Mouse (Mus musculus) stomach, embryonic 15.5 days (tissue): Measurements from ENCODE around the gene Pnrc2. TPM values are rescaled to one million over a fixed set of nuclear protein-coding genes. Genes with fewer than 3 reads are reported as not detected.

Source experiments
- ATAC-seq: fragments of 200-750 bp; cut with Nextera tagmentation; 2 replicates; pipeline ENCODE4 v1.8.0; 2017; ENCODE audit warnings: low read depth, moderate number of reproducible peaks, moderate TSS enrichment; ENCODE audit not compliant: insufficient read depth, low FRiP score
- H3K27ac ChIP-seq: fragments of 300-500 bp; sonication (generic); 2 replicates; pipeline ENCODE4 v1.5.1; 2015; ENCODE audit warnings: mild to moderate bottlenecking, inconsistent platforms
- H3K27me3 ChIP-seq: fragments of 300-500 bp; sonication (generic); replicated peaks from 2 replicates; pipeline ENCODE4 v1.6.1; 2015; ENCODE audit warnings: inconsistent platforms
- H3K36me3 ChIP-seq: fragments of 300-500 bp; sonication (generic); 2 replicates; pipeline ENCODE4 v1.6.1; 2015; ENCODE audit warnings: inconsistent platforms
- H3K4me1 ChIP-seq: fragments of 300-500 bp; sonication (generic); 2 replicates; pipeline ENCODE4 v1.6.1; 2015; ENCODE audit warnings: inconsistent platforms
- H3K4me2 ChIP-seq: fragments of 300-500 bp; sonication (generic); 2 replicates; pipeline ENCODE4 v1.6.1; 2015; ENCODE audit warnings: mild to moderate bottlenecking, inconsistent platforms
- H3K4me3 ChIP-seq: fragments of 300-500 bp; sonication (generic); replicated peaks from 2 replicates; pipeline ENCODE4 v1.5.1; 2015; ENCODE audit warnings: inconsistent platforms
- H3K9ac ChIP-seq: fragments of 300-500 bp; sonication (generic); 2 replicates; pipeline ENCODE4 v1.6.1; 2015; ENCODE audit warnings: inconsistent platforms
- H3K9me3 ChIP-seq: fragments of 300-500 bp; sonication (generic); 2 replicates; pipeline ENCODE4 v1.6.1; 2016; ENCODE audit warnings: inconsistent platforms
- WGBS: fragments of 180-500 bp; shearing (Covaris S2); methylation state at CpG from one replicate; pipeline ENCODE4 v1.1.7; 2015; 5-methylcytosine and 5-hydroxymethylcytosine counted together
- polyA plus RNA-seq: library from polyadenylated mRNA; unstranded; fragments of >200 nt; fragmentation: Nextera tagmentation; extraction: Ambion mirVana; gene quantifications from 2 replicates; pipeline ENCODE4 v1.2.1, GENCODE M21; 2015

The Pnrc2 gene
- polyA plus RNA-seq, 1 experiment from 2014 or later, result 178 TPM

DNA sequence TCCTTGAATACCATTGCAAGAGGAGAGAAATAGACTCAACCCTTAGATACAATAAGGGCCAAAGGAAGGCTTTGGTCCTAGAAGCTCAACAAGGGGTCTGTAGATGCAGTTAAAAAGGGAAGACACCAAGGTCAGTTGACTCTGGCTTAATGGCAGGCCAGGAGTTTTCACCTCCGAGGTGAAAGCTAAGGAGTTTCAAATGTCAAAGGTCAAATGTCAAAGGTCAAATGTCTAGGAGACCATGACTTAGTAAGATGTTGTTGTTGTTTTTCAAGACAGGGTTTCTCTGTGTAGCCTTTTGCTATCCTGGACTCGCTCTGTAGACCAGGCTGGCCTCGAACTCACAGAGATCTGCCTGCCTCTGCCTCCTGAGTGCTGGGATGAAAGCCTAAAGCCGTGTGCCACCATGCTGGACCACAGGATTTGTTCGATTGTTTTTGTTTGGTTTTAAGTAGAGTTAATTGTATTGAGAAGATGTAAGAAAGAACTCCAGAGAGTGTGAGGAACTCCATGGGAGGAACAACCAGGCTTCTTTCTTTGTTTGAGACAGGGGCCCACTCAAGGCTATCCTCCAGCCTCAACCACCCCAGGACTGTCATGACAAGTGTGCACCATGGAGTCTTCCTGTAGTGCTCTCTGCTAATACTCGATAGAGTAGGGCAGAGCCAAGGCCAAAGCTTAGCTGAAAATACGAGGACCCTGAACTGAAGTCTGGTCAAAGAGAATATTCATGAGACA is 15.7 kb upstream of the Pnrc2 start:
- no peaks in the 10 kb centered on the region for H3K4me1 ChIP-seq
- H3K9ac ChIP-seq, result no peak overlapping the region
- WGBS, result 83% methylated on average over 7 of the region's 7 CpGs
- H3K4me2 ChIP-seq, result no peak overlapping the region
- no peaks in the 10 kb centered on the region for H3K36me3 ChIP-seq
- H3K27ac ChIP-seq, result no peak overlapping the region
- no peaks in the 10 kb centered on the region for H3K27me3 ChIP-seq
- H3K9me3 ChIP-seq, result no peaks in the 10 kb centered on the region
- no peak overlapping the region for H3K4me3 ChIP-seq
- ATAC-seq, result no peak

DNA sequence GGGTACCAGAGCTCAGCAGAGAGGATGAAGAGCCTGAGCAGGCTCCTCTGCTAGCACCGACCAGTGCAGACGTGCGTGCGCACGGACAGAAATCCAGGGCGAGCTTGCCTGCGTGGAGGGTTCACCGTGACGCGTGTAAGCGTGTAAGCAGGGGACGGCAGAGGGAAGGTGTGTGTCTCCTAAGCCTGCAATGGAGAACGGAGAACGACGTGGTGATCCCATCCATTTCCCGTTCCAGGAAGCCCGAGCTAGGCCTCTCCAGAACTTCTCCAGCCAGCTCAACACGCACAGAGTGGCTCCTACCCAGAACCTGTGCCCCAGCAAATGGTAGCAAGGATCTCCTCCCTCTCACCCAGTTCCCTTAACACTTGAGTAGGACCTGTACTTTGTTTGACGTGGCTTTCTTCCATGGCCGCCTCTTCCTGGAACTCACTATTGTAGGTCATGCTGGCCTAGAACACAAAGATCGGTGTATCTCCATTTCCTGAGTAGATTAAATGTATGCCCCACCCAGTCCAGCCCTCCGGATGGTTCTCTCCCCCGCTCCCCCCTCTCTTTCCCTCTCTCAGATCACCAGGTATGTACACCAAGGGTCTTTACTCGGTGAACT is 14.9 kb upstream of the Pnrc2 start:
- whole genome bisulfite sequencing, result 89% methylated on average over 24 of the region's 24 CpGs
- Histone ChIP-seq H3K27me3 (no peaks in the 10 kb centered on the region), H3K9me3 (no peaks in the 10 kb centered on the region), H3K4me2 (no peak overlapping the region), H3K27ac (no peak overlapping the region), H3K4me1 (0 out of 2 replicates have a peak, but pooled peaks cover 5% of the 10 kb centered on the region), H3K36me3 (no peaks in the 10 kb centered on the region), H3K9ac (no peak overlapping the region), H3K4me3 (no peak overlapping the region)
- ATAC-seq, result no peak

DNA sequence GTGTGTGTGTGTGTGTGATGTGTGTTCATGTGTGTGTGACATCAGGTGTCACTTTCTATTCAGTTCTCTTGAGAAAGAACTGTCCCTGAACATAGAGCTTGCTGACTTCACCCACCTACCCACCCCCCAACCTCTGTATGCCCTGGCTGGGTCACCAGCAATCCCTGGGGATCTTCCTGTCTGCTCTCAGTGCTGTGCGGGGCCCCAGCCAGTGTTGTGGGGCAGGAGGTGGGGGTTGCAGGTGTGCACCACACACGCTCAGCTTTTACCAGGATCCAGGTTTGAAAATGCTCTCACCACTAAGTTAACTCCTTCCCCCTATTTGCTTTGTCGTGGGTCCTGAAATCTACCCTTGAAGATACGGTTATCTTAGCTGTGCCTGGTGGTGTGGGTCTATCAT is 12.5 kb upstream of the Pnrc2 start:
- H3K4me1 ChIP-seq, result 0 out of 2 replicates have a peak, but pooled peaks cover 5% of the 10 kb centered on the region
- WGBS, result 74% methylated on average over 4 of the region's 4 CpGs
- H3K27me3 ChIP-seq, result no peaks in the 10 kb centered on the region
- no peaks in the 10 kb centered on the region for H3K36me3 ChIP-seq
- no peak for ATAC-seq
- H3K4me2 ChIP-seq, result no peak overlapping the region
- H3K4me3 ChIP-seq, result no peak overlapping the region
- H3K9ac ChIP-seq, result no peak overlapping the region
- no peak overlapping the region for H3K27ac ChIP-seq
- H3K9me3 ChIP-seq, result no peaks in the 10 kb centered on the region

DNA sequence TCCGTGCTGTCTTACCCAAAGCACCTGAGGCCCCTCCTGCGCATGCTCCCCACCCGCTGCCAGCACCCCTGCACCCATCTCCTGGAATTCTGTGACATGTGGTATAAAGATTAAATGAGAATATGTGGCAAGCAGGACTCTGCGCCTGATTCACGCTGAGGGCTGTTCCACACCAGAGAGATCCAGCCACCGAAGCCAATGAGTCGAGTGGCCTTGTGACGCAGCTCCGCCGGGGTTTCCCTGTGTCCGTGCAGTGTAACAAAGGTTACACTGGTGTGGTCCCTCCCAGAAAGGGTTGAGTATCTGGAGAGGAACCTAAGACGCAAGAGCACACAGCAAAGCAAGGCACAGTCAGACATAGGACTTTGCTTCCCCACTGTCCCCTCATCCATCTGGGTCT is 12.0 kb upstream of the Pnrc2 start:
- Histone ChIP-seq H3K27me3 (no peaks in the 10 kb centered on the region), H3K4me3 (no peak overlapping the region), H3K9ac (no peak overlapping the region), H3K9me3 (no peaks in the 10 kb centered on the region), H3K4me1 (0 out of 2 replicates have a peak, but pooled peaks cover 5% of the 10 kb centered on the region), H3K36me3 (no peaks in the 10 kb centered on the region), H3K4me2 (no peak overlapping the region), H3K27ac (no peak overlapping the region)
- 90% methylated on average over 12 of the region's 12 CpGs for WGBS
- no peak for ATAC-seq

DNA sequence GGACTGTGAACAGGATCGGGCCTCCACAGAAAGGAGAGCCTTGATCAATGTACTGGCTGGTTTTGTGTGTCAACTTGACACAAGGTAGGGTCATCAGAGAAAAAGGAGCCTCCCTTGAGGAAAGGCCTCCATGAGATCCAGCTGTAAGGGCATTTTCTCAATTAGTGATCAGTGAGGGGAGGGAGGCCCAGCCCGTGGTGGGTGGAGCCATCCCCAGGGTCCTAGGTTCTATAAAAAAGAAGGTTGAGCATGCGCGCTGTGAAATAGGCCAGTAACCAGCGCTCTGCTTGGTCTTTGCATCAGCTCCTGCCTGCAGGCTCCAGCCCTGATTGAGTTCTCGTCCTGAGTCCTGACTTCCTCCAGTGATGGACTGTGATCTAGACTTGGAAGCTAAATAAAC is 10.9 kb upstream of the Pnrc2 start:
- H3K9me3 ChIP-seq, result no peaks in the 10 kb centered on the region
- H3K4me3 ChIP-seq, result no peak overlapping the region
- ATAC-seq, result no peak
- WGBS, result 70% methylated on average over 6 of the region's 6 CpGs
- no peaks in the 10 kb centered on the region for H3K27me3 ChIP-seq
- H3K4me1 ChIP-seq, result 0 out of 2 replicates have a peak, but pooled peaks cover 5% of the 10 kb centered on the region
- no peak overlapping the region for H3K9ac ChIP-seq
- no peak overlapping the region for H3K4me2 ChIP-seq
- no peaks in the 10 kb centered on the region for H3K36me3 ChIP-seq
- H3K27ac ChIP-seq, result no peak overlapping the region

DNA sequence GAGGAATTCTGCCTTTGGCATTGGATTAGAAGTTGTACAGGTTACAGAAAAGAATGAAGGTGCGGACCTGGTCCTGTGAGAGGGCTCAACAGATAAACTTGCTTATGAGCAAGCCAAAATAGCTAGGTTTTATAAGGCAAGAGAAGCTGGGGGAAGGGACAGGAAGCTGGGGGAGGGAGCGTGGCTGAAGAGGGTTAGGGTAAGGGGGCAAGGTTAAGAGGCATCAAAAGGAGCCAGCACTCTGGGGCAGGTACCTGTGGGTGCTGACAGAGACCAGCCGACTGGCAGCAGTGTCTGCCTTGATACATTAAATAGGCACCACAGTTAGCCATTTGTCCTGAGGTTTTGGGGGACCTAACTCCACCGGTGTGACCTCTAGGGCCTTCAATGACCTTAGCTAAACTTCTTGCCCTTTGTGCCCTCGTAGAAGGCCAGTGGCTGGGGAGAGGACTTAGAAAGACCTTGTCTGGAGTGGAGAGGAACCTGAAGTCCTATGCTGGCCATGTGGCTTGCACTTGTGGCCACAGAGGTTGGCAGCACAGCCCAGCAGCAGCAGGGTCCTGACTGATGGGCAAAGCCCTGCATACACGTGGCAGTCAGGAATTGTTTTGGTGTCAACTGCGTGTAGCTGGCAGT is 10.3 kb upstream of the Pnrc2 start:
- H3K4me2 ChIP-seq, result no peak overlapping the region
- H3K36me3 ChIP-seq, result no peaks in the 10 kb centered on the region
- no peak for ATAC-seq
- H3K27ac ChIP-seq, result no peak overlapping the region
- H3K9ac ChIP-seq, result no peak overlapping the region
- H3K27me3 ChIP-seq, result no peaks in the 10 kb centered on the region
- no peak overlapping the region for H3K4me3 ChIP-seq
- 62% methylated on average over 7 of the region's 7 CpGs for WGBS
- H3K9me3 ChIP-seq, result no peaks in the 10 kb centered on the region
- 0 out of 2 replicates have a peak, but pooled peaks cover 5% of the 10 kb centered on the region for H3K4me1 ChIP-seq

DNA sequence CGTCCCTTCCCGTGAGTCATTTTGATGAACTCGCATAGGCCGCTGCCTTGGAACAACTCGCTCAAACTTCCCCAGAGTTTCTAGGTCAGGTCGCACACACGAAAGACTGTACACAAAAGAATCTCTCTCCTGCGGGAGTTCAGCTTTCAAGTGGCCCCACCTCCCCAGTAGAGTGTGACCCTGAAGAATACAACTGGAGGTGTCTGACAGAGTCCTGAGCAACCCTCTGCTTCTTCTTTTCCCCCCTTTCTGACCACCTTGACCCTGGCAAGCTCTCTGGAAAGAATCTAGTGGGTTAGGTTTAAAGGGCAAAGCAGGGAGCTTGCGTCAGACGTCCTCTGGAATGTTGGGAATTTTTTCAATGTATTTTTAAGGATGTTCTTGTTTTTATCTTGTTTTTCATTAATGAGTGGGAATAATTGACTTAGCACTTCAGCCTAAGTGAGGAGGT is 9.8 kb upstream of the Pnrc2 start:
- Histone ChIP-seq H3K9ac (no peak overlapping the region), H3K4me3 (no peak overlapping the region), H3K27ac (peak overlapping the region; percentile 7; the same call in 1 of the 2 replicates), H3K4me1 (0 out of 2 replicates have a peak, but pooled peaks cover 5% of the 10 kb centered on the region), H3K9me3 (no peaks in the 10 kb centered on the region), H3K4me2 (no peak overlapping the region), H3K36me3 (no peaks in the 10 kb centered on the region), H3K27me3 (no peaks in the 10 kb centered on the region)
- no peak for ATAC-seq
- 31% methylated on average over 10 of the region's 10 CpGs for WGBS

DNA sequence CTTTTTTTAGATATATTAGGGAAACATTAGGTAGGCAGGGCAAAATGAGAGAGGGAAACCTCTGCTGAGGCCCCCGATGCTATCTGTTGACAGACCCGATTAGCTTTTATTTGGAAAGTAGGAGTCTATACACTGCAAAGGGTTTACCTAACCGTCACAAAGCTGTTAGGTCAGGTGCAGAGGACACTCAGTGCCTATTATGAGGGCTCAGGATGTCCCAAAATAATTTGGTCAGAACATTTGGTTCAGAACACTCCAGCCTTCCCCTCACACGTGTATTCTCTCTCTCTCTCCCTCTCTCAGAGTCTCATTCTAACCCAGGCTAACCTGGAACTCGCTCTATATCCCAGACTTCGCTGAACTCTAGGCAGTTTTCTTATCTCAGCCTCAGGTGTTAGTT is 8.4 kb upstream of the Pnrc2 start:
- H3K4me2 ChIP-seq, result no peak overlapping the region
- ATAC-seq, result no peak
- 63% methylated on average over 6 of the region's 6 CpGs for WGBS
- H3K9me3 ChIP-seq, result no peaks in the 10 kb centered on the region
- no peaks in the 10 kb centered on the region for H3K36me3 ChIP-seq
- no peak overlapping the region for H3K9ac ChIP-seq
- no peak overlapping the region for H3K4me3 ChIP-seq
- no peaks in the 10 kb centered on the region for H3K27me3 ChIP-seq
- no peak overlapping the region for H3K27ac ChIP-seq
- peaks cover 6% of the 10 kb centered on the region for H3K4me1 ChIP-seq

DNA sequence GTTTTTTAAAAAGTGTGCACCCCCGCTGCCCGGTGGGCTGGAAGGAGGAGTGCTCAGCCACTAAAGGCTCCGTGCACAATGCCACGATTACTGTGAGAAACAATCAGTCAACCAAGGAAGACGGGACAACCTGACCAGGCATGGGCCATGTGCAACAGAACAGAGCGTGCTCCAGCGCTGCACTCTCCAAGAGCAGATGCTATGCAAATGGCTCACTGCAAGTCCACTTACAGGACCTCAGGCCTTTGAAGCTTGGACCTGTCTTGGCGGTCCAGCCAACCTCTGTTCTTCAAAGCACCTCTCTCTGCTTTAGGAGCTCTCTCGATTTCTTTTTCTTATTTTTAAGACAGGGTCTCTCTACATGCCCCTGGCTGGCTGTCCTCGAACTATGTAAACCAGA is 6.9 kb upstream of the Pnrc2 start:
- Histone ChIP-seq H3K36me3 (no peaks in the 10 kb centered on the region), H3K27ac (no peak overlapping the region), H3K4me1 (peaks cover 20% of the 10 kb centered on the region), H3K9me3 (no peaks in the 10 kb centered on the region), H3K4me2 (no peak overlapping the region), H3K4me3 (no peak overlapping the region), H3K9ac (no peak overlapping the region), H3K27me3 (no peaks in the 10 kb centered on the region)
- ATAC-seq, result no peak
- 82% methylated on average over 10 of the region's 10 CpGs for WGBS

DNA sequence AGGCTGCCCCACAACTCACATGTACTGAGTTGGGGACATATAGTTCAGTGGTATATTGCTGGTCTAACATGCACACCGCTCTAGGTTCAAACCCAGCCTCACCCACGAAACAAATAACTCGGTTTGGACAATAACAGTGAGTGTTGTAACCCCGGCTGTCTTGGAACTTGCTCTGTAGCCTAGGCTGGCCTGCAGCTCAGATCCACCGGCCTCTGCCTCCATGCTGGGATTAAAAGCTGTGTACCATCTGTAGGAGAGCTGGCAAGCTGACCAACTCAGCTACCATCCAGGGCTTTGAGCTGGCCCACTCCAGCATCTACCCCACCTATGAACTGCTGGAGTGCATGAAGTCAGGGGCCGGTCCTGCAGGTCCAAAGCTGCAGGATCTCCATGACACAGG is 6.4 kb upstream of the Pnrc2 start:
- no peaks in the 10 kb centered on the region for H3K36me3 ChIP-seq
- H3K27me3 ChIP-seq, result no peaks in the 10 kb centered on the region
- no peaks in the 10 kb centered on the region for H3K9me3 ChIP-seq
- H3K4me2 ChIP-seq, result no peak overlapping the region
- H3K4me3 ChIP-seq, result no peak overlapping the region
- ATAC-seq, result no peak
- H3K9ac ChIP-seq, result no peak overlapping the region
- H3K4me1 ChIP-seq, result peaks cover 22% of the 10 kb centered on the region
- H3K27ac ChIP-seq, result no peak overlapping the region
- WGBS, result 88% methylated on average over 6 of the region's 6 CpGs

DNA sequence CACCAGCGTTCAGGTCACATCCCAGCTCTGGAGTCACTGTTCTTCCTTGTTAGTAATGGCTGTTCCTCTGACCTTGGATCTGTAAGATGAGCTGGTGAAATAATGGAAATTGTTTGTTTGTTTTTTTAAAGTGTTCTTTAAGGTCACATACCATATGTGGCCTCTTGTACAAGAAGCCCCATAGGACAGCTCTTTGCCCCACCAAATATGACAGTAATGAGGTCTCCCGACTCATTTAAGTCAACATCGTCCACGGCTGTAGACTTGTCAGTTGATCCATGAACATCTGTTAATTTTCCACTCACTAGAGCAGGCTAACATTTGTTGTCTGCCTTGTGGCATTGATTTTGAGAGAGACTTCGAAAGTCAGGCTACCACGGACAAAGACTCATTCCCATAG is 5.4 kb upstream of the Pnrc2 start:
- ATAC-seq, result no peak
- no peaks in the 10 kb centered on the region for H3K36me3 ChIP-seq
- no peak overlapping the region for H3K27ac ChIP-seq
- H3K9ac ChIP-seq, result no peak overlapping the region
- H3K9me3 ChIP-seq, result no peaks in the 10 kb centered on the region
- H3K4me2 ChIP-seq, result no peak overlapping the region
- H3K4me3 ChIP-seq, result no peak overlapping the region
- no peaks in the 10 kb centered on the region for H3K27me3 ChIP-seq
- 66% methylated on average over 6 of the region's 6 CpGs for WGBS
- H3K4me1 ChIP-seq, result peaks cover 29% of the 10 kb centered on the region

DNA sequence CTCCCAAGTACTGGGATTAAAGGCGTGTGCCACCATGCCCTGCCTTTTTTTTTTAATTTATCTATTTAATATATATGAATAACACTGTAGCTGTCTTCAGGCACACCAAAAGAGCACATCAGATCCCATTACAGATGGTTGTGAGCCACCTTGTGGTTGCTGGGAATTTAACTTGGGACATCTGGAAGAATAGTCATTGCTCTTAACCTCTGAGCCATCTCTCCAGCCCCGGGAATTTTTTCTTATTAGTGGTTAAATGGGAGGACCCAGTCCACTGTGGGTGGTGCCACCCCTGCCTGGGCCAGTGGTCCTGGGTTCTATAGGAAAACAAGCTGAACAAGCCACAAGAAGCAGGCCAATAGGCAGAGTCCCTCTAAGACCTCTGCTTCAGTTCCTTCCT is 4.1 kb upstream of the Pnrc2 start:
- no peak overlapping the region for H3K4me3 ChIP-seq
- no peak overlapping the region for H3K27ac ChIP-seq
- H3K9ac ChIP-seq, result no peak overlapping the region
- 54% methylated on average over 2 of the region's 2 CpGs for WGBS
- no peak overlapping the region for H3K4me2 ChIP-seq
- H3K27me3 ChIP-seq, result no peaks in the 10 kb centered on the region
- H3K4me1 ChIP-seq, result peaks cover 27% of the 10 kb centered on the region
- no peaks in the 10 kb centered on the region for H3K9me3 ChIP-seq
- ATAC-seq, result no peak
- H3K36me3 ChIP-seq, result no peaks in the 10 kb centered on the region
